Mouse (Mus musculus): ENCODE measurements at regions not wholly inside any gene's neighbourhood (a gene's known extent, or its start where the extent isn't known, plus 50 kb on each side); places are given as distances from the start of the nearest gene placed in this dataset.

DNA sequence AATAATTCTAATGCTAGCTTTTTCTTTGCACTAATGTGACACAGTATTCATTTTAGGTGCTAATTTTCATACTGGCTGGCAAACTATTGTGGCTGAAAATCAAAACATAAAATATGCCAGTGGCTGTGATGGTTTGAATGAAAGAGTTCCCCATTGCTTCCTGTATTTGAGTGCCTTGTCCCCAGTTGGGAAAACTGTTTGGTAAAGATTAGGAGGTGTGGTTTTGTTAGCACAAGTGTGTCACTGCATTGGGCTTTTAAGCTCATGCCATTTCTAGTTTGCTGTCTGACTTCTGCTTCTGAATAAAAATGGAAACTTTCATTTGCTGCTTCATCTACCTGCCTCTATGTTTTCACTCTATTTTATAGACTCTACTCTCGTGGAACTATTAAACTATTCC, 768.6 kb upstream of the Tmprss15 start:
- TF ChIP-seq ZC3H11A (IDR thresholded peaks at IDR 0.05; ENCODE audit: borderline replicate concordance, low read depth, low read length) (no peak), ZNF384 (IDR thresholded peaks at IDR 0.05; ENCODE audit: low read depth, low read length) (no peak), CHD2 (IDR thresholded peaks at IDR 0.05; ENCODE audit: low read depth, low read length) (no peak), MAFK (IDR thresholded peaks at IDR 0.05; ENCODE audit: insufficient read depth, low read depth, low read length) (no peak)

All from ES-E14 (cell line).